Mouse (Mus musculus) ES-CJ7 (cell line): ENCODE measurements around the gene Aar2.

ENCODE experiments used
- DNase-seq: peaks from one replicate; pipeline ENCODE4 v3.0.0; 2011; ENCODE audit warnings: low read depth, low spot score

Aar2 gene

DNA sequence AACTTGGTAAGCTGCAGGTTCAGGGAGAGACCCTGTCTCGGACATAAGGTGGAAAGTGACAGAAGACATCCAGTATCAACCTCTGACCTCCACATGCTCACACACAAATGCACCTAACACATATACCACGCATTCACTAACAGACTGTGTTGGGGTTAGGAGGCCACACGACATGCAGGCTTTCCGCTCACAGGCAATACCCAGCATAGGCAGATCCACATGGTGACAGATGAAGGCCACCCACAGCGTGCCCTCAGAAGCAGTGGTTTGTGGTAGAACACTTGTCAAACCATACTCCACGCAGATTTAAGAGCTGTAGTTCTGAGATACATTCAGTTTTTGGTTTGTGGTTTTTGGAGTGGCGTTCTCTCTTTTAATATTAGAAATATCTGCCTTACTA is 21.3 kb downstream of the Aar2 start:
- no peak for DNase-seq

DNA sequence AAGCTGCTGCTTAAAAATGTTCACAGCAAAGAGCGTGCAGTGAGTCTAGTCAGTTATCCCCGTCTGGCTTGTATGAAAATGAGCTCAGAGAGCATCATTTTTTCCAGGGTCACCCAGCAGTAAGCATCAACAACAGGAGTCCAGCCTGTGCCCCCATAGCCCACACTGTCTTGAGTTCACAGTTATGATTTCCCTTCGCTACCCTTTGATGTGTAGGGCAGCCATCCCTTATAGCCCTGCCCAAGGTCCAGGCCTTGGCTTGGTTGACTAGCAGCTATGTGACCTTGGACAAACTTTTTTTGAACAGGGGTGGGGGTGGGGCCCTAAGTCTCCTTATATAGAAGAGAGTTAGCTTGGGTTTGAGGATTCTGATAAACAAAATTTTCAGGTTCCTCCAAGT is 21.9 kb downstream of the Aar2 start:
- no peak for DNase-seq

DNA sequence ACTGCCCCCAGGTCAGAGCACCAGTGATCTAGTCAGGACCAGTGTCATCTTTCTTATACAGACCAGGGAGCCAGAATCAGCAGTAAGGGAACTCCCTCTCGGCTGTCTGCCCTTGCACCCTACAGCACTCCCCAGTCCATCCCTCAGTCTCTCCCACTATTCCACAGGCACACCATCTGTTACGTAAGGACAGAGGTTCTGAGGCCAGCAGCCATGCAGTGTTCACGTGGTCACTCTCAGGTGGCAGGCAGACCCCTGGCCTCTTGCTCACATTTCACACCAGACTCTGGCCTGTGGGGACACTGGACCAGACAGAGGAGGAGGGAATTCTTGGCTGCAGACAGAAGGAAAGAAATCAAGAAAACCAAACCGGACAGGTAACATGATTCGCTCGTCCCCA is 24.1 kb downstream of the Aar2 start:
- no peak for DNase-seq

DNA sequence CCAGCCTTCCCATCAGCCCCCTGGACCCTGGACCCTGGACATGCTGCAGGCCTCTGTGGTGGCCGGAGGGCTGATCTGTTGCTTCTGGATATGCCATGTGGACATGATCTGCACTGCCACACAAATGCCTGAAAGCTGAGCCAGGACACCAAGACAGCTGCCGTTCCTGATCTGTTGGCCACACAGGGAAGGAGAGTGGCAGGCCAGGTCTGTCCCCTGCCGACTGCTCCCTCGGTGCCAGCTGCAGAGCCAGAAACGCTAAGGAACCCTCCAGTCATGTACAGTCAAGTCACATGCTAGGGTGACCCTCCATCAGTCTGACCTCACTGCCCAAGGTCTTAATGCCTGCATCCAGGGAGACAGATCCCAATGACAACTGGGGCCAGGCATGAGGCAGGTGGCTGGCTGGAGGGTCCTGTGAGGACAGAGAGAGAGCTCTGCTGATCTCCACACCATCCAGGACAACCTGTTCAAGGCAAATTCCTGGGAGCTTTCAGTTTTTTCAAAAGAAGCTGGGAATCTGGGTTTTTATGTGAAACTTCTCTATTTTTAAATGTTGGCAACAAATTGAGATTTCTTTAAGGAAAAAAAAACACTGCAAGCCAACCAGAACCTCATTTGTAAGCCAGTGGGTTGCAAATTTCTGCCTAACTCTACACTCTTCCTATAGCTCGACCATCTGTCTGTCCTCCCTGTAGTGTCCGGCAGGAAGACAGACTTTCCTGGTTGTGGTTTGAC is 29.6 kb downstream of the Aar2 start:
- no peak for DNase-seq

DNA sequence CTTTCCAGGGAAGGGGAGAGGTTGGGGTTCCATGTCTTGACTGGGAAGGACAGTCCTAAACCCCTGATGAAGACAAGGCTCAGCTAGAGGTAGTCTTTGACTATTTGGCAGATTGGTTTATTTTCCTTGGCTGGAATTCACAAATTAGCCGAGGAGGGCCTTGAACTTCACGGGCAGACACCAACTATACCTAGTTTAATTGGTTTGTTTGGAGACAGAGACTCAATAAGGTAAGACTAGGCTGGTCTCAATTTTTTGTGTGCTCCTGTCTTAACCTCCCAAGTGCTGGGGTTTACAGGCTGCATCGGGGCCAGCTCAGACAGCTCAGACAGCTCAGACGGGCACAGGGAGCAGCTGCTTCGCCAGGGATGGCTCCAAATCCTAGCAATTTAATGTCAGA is 33.1 kb downstream of the Aar2 start:
- no peak for DNase-seq

GRCm38 (mm10) chr2:156581244-156581643 is 33.9 kb downstream of the Aar2 start:
- no peak for DNase-seq

- no peak for DNase-seq
Measured at GRCm38 (mm10) chr2:156582887-156583286, 35.5 kb downstream of the Aar2 start.

GRCm38 (mm10) chr2:156584154-156584796 is 36.9 kb downstream of the Aar2 start:
- DNase-seq = peak; percentile 44

DNA sequence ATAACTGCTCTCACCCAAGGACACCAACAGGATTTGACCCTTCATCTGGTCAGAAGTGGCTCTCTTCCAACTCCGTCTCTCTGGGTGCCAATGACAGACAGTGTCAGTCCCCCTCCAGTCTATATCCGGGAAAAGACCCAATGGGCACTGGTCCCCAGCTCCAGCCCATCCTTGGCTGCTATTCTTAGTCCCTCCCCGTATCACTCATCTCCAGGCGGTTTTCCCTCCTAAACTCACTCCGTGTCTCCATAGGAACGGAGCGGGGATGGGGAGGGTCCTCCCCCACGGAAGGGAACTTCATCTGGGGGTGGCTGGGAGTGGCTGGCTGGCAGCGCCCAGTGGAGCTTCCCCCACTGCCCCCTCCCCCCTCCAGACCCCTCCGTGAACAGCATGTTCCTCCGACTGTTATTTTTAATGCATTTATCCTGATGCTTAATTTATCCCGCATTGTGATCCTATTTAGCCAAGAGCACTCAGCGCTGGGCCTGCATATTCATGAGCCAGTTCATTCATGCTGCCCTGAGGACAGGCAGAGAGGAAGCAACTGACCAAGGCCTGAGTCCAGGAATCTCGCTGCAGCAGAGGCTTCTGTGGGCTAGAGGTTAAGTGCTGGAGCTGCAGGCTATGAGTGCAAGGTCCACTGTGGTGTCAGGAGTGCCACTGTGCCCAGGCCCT is 37.5 kb downstream of the Aar2 start:
- DNase-seq = no peak

DNA sequence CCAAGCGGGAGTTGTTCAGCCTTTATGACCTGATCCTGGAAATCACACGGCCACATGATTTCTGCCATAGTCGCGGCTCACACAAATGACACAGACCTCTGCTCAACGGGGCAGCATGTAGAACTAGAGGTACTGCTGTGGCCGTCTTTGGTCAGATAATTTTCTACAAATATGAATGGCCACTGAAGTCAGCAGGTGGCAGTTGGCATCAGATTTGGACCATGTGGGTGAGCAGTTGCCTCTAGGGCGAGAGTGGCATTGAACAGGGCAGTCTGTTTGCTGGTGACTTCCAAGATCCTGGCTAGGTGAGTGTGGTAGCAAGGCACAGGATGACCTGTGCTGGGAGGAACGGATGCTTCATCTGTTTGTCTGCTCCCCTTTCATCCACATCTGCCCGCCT is 42.1 kb downstream of the Aar2 start:
- DNase-seq = no peak

GRCm38 (mm10) chr2:156594987-156595490 is 47.7 kb downstream of the Aar2 start:
- DNase-seq = no peak

GRCm38 (mm10) chr2:156602581-156602980 is 55.2 kb downstream of the Aar2 start:
- DNase-seq = peak; percentile 69

GRCm38 (mm10) chr2:156603671-156604070 is 56.3 kb downstream of the Aar2 start:
- peak; percentile 37 for DNase-seq

- DNase-seq = no peak
Measured at GRCm38 (mm10) chr2:156605144-156605543, 57.8 kb downstream of the Aar2 start.

- no peak for DNase-seq
Measured at GRCm38 (mm10) chr2:156605971-156606370, 58.6 kb downstream of the Aar2 start.

DNA sequence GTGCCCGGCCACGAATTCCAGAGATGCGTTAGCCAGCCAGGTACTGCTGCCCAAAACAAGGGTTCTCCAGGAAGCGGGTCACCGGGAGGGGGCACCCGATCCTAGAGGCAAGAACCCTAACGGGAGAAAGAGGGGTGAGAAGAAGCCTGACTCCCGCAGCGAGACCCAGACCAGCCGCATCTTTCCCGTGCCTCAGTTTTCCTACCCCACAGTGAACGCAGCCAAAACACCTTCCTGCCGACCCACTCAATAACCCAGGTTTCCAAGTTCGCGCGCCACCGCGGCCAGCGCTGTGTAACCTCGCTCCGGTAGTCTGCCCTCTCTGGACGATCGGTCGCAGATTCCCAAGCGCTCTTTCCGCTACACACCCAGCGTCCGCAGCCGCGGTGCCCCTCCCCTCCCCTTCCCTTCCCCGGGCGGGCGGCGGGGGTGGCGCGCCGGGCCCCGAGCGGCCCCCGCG is 65.7 kb downstream of the Aar2 start:
- DNase-seq = peak; percentile 60

DNA sequence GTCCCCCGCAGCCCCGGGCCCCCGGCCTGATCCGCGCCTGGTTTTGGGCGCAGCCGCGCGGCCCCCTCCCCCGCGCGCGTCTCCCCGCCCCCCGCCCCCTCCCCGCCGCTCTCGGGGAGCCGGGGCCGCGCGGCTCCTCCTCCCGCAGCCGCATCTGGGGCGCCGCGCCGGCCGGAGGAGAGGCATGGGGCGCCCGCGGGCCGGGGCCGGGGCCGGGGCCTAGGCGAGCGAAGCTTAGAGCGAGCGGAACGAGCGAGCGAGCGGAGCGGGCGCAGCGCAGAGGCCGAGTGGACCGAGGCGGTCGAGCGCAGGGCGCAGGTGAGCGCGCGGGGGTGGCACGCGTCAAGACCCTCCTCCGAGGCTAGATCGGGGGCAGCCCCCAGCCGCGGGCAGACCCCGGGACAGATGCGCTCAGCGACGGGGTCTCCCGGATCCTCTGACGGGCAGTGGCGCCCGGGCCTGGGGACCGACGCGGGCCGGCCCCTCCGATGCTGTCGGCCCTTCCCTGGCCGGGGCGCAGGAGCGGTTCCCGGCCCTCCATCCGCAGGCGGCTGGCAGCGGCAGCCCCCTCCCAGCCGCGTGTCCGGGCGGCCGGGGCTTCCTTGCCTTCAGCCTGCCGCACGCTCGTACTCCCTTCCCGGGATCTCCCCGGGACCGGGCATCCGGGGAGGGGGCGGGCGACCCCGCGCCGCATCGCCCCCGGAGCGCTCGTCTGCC is 66.3 kb downstream of the Aar2 start, which contains the start of gene Dlgap4:
Gene Dlgap4, plus strand, starts transcription at position 165 of the 717 bp plus-strand sequence.
- no peak for DNase-seq

DNA sequence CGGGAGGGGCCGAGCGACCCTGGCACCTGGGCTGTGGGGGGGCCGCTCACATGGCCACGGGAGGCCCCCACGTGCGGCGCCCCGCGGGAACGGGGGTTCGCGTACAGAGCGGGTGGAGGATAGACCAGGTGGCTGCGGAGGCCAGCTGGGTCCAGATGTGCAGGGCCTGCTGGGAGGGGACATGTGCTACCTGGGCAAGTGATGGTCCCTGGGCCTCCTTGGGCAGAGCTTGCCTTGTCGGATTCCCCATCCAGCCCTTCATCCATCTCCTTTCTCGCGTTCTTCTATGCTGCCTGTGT is 66.8 kb downstream of the Aar2 start:
- DNase-seq = no peak

DNA sequence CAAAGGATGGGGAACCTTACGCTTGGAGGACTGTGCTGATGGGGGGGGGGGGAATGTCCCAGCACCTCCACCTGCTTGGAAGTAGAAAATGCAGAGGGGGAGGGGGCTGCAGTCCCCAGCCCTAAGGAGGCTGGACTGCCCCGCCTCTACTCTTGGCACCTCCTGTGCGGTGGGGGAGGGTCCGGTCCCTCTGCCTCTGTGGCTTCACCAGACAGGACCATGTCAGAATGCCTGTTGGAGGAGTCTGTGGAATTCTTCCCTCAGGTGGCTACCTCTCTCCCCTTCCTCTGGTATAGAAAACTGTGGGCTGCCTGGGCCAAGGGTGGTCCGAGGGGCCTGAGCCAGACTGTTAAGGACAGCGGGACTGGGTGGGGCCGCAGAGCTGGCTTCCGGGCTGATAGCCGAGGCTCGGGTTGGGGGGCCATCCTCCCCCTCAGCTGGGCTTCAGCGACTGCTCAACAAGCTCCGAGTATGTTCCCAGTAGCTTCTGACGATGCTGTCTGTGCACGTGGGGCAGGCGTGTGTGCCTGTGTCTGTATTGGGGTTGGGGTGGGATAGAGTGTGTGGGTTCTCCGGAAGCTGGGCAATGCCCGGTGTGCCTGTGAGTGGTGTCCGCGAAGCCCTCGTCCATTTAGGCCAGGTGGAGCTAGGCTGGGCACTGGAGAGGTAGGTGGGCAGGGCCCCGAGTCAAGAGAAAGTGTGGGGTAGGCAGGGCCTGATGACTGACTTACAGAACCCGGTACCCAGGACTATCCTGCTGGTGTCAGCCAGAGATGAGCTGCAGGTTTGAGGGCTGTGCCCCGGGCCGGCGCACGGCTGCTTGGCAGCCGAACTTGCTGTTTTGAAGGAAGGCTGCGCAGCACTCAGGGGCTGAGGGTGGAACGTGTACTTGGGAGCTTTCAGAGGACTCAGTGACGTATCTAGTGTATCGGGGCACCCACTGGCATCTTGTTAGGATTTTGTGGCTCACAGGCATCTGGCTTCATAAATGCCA is 67.6 kb downstream of the Aar2 start:
- peak; percentile 34 for DNase-seq

GRCm38 (mm10) chr2:156616513-156616912 is 69.1 kb downstream of the Aar2 start:
- no peak for DNase-seq

- DNase-seq = no peak
Measured at GRCm38 (mm10) chr2:156617536-156617935, 70.2 kb downstream of the Aar2 start.
